Mouse (Mus musculus): ENCODE measurements around the gene Tmem230. TPM values are rescaled to one million over a fixed set of nuclear protein-coding genes. Genes with fewer than 3 reads are reported as not detected.
A peak's percentile ranks its signal among the peaks of the same experiment; 100 is the strongest.
"Not testable (repeated sequence)": the region's sequence is repeated elsewhere in the genome, so short reads cannot be mapped to it uniquely, and the experiment has no call there.

The Tmem230 gene
- total RNA-seq (2022) = 10 to 100 TPM; 25.1 to 30.6 (median 28.4) TPM

DNA sequence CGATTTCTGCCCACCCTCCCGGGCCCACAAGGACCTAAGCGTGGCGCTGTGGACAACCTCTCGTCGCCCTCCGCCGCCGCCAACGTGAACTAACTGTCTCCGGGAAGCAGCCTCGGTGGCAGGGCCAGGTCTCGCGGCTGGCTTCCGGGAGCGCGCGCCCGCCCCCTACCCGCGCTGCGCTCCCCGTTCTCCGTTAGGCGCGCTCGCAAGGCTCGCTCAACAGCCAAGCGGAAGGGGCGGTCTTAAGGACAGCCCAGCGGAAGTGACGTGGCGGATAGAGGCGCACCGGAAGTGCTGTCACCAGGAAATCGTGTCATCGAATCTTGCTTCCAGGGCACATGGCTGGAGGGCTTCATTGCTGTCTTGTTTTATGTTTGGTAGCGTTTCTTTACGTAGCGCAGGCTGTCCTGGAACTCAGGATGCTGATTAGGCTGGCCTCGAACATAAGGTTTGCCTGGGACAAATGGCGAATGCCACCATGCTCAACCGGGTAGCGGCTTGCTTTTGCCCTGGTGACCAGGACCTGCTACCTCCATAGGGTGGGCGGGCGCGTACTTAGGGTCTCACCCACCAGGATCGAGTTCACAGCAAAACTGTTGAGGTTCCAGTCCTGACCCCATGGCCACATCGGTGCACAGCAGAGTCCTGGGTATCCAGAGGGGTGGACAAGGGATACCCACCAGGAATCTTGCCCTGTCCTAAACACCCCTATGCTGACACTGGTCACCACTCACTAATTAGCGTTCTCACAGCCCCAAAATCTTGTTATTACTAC is at the start of gene Tmem230:
Tmem230 (minus strand) TSS at position 269 of the 775 bp plus-strand sequence.
- peak; percentile 92 to 93 for DNase-seq (ENCODE audit: low spot score in 2 of 2)

DNA sequence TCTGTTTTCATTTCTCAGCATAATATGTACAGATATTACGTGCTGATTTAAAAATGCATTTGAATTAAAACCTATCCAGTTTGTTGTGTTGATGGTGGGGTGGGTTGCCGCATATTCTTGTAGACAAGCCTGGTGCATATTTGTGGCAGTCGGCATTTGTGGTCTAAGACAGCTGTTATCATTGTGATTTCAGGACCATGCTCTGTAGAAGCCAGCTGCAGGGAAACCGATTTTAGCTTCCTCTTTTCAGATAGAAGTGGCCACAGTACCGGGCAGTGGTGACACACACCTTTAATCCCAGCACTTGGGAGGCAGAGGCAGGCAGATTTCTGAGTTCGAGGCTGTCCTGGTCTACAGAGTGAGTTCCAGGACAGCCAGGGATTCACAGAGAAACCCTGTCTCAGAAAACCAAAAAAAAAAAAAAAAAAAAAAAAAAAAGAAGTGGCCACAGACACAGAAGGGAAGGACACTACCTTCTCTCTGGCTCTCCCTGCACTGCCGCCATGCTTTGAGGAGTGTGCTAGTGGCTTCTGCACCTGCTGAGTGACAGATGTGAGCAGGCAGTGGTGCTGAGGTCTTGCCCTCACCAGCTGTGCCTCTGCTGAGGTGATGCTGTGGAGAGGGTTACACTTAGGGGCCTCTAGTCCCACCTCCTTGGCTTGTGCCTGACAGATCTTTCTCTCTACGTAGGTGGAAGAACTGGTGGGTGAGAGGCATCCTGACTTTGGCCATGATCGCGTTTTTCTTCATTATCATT is 46.3 kb upstream of the Tmem230 start:
- DNase-seq (ENCODE audit: low spot score in 2 of 2) = no peak

DNA sequence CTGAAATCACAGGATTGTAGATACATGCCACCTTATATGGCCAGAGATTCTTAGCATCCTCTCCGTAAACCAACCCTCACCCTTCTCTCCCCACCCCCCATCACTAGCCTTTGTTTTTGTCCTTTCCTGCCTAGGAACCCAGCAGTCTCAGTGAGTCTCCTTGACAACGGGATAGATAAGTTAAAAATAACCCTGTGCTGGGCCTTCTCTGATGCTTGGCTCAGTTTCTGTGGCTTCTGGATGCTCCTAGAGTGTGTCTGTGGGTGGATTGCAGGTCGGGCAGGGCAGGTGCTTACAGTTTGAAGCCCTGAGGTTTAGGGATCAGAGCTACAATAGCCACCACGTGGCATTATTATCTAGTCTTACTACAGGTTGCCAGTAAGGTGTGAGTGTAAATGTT is 44.5 kb upstream of the Tmem230 start:
- DNase-seq (ENCODE audit: low spot score in 2 of 2) = no peak

DNA sequence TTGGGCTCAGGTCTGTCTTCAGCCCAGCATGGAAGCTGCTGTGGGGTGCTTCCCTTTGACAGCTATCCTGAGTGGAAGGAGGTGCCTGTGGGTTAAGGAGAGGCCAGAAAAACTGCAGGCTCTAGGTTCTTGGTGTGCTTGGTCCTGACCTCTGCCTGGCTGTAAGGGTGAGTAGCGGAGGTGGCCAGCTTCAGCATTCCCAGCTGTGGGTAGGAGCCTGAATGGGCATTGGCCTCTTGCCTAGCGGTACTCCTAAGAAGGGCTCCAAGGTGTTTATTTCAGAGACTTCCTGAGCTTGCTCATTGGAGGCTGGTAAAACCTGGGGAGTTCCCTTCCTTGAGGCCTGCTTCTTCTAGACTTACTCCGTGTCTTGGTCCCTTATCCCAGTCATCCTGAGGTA is 43.7 kb upstream of the Tmem230 start:
- DNase-seq (ENCODE audit: low spot score in 2 of 2) = peak; percentile 46 to 71

DNA sequence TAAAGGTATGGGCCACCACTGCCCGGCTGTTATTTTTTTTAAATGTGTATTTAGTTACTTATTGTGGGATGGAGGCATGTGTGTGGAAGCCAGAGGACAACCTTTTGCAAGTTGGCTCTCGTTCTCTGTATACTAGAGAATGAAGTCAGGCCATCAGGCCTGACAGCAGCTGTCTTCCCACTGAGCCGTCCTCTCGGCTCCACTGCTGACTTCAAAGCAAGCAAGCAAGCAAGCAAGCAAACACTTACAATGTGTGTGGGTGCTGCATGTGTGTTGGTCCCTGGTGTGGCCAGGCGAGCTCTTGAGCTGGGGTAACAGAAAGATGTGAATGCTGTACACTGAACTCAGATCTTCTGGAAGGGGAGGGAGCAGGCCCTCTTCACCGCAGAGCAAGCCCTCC is 43.2 kb upstream of the Tmem230 start:
- DNase-seq (ENCODE audit: low spot score in 2 of 2) = no peak

DNA sequence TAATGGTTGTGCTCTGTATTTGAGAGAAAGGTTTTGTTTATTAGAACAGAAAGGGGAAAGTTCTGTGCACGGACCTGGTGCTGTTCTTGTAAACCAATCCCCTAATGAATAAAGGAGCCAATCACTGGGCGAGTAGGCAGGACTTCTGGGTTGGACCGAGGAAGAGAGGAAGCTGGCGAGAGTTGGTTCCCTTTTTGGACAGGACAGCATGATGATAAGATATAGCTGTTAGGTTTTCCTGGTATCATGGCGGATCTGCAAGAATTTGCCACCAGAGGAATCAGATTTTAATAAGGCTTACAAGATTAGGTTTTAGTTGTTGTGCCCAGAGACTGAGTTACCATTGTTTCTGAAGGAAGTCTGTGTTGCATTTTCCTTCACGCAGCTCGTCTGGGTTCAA is 41.6 kb upstream of the Tmem230 start:
- not testable (repeated sequence) for DNase-seq (ENCODE audit: low spot score in 2 of 2)

DNA sequence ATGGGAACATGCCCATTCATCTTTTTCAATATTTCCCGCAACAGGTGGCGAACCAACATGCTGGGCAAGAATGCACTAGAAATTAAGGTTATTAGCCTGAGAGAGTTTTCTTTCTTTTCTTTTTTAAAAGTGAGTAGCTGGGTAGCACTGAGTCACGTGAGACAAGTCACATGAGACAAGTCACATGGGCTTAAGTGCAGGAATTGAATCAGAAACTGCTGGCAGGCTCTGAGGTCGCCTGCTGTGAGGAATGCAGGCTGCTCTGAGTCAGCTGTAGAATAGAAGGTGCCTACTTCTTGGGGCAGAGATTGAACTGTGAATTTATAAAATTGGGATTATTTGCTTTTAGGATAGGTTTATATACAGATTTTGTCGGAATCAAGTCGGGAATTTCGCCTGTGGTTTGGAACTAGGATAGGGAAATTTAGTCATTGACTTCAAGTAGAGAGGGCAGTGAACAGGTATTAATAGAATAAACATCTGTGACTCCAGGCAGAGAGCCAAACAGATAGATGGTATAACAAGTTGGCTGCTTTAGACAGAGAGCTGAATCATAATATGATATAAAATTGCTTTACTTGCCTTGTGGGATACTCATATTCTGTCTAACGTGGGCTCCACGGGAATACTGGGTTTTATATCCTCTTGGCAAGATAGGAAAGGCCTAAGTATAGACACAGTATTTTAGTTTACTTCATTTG is 38.9 kb upstream of the Tmem230 start:
- DNase-seq (ENCODE audit: low spot score in 2 of 2) = no peak

DNA sequence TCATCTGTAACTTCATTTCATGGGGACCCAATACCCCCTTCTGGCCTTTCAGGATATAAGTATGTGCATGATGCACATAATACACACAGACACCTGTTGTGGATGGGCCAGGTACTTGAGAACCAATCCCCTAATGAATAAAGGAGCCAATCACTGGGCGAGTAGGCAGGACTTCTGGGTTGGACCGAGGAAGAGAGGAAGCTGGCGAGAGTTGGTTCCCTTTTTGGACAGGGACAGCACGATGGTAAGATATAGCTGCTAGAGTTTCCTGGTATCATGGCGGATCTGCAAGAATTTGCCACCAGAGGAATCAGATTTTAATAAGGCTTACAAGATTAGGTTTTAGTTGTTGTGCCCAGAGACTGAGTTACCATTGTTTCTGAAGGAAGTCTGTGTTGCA is 38.1 kb upstream of the Tmem230 start:
- DNase-seq (ENCODE audit: low spot score in 2 of 2) = not testable (repeated sequence)

DNA sequence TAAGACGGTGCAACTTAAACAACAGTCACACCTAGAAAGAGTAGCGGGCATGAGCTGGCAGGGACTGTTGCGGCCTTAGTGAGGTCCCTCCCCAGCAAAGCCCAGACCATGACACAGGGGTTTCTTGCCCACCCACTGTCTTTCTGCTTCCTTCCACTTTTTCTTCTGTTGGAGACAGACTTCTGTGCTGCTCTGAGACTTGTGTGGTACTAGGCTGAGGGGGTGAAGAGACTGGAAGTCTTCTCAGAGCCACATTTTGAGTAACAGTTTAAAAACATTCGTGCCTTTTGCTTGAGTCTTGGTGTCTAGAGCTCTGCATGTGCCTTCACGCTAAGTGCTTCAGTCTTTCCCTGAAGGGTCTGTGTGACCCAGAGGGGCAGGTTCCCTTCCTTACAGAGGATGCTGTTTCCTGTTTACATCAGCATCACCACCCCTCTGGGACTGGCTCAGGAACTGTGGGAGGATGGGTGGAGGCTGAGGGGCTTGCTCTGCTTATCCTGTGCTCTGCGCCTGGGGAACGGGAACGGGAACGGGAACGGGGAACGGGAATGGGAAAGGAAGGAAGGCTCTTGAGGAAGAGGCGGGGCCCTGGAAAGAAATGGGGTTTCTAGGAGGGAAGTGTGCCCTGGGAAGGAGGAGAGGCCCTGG is 37.0 kb upstream of the Tmem230 start:
- no peak for DNase-seq (ENCODE audit: low spot score in 2 of 2)

DNA sequence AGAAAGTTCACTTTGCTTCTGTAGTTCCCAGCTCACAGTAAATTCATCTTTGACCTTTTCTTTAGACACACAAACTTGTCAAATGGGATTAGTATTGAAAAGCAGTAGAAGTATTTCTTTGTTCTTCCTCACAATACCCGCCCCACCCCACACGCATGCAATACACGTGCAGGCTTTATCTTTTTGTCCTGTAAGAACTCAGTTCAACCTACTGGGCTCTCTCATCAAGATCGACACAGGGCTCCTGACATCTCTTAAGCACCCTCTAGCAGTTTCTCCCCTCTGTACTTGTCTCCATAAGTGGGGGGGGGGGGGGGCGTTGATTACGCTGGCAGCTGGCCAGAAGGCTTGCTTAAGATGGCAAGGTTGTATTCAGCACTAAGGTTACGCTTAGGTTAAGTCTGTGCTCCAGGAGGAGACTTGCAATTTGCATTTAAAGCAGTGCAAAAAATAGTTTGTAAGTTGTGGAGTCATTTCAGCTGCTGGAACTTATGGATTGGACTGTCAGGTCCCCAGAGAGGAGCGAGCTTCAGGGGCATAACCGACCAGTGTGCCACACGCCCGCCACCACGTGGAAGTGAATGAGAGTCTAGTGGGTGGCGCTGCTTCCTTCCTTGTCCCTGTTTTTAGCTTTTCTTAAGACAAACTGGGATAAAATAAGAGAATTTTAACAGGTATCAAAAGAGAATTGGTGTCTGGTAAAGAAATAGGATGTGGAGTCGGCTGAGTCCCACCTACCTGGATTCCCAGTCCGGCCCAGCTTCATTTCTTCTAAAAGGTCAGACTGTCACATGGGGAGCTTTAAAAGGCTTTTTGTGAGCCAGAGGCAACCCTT is 35.8 kb upstream of the Tmem230 start:
- no peak for DNase-seq (ENCODE audit: low spot score in 2 of 2)

DNA sequence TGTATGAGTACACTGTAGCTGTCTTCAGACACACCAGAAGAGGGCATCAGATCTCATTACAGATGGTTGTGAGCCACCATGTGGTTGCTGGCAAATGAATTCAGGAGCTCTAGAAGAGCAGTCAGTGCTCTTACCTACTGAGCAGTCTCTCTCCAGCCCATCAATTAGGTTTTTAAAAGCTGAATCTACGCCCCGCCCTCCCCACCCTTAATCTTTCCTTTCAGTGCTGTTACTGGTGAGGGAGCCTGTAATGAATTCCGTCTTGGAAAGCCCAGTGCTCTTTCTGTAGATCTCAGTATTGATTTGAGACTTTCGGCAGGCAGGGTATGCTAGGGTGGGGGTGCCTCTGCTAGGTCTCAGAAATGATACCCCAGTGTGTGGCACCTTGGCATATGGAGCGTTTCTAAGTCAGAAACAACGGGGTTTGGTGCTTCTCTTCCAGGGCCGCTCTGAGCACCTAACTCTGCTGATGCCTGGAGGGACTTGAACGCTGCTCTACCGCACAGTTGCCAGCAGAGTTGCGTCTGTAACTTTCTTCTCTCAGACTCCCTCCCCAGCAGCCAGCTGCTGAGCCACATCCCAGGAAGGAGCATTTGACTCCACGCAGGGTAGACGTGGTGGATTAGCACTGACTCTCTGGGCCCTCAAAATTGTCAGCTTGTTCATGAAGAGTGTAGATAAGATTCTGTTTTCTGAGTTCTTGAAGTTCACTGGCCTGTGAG is 35.0 kb upstream of the Tmem230 start:
- DNase-seq (ENCODE audit: low spot score in 2 of 2) = no peak

DNA sequence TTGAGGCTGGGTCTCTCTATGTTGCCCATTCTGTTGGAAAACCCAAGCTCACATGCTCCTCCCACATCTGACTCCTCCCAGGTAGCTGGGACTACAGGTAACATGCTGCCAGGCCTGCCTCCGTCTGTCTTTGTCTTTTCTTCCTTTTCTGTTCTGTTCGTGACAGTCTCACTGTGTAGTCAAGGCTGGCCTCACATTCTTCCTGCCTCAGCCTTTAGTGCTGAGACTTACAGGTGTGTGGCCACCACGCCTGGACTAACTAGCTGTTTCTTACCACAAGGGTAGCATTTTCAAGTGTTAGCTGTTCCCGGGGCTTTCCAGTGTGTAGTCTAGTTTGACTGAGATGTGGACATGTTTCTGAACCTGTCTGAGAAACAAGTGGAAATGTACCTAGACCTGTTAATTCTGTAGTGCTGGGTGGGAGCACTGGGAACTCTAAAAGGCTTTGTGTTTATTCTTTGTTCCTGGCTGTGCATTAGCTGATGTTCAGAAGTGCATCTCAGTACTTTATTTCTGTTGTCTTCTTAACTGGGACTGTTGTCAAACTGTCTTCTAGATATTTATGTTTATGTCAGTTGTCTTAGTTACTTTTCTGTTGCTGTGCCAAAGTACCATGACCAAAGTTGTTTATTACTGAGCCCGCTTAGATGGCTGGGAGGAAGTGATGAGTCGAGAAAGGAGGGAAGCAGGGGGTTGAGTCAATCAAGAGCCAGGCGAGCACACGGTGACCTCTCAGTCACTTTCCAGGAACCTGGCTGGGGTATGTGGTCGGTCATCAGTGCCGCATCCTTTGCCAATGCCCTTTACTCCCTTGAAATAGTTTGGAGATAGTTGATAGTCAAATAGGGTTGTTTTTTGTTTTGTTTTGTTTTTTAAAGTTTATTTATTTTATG is 34.2 kb upstream of the Tmem230 start:
- no peak for DNase-seq (ENCODE audit: low spot score in 2 of 2)

DNA sequence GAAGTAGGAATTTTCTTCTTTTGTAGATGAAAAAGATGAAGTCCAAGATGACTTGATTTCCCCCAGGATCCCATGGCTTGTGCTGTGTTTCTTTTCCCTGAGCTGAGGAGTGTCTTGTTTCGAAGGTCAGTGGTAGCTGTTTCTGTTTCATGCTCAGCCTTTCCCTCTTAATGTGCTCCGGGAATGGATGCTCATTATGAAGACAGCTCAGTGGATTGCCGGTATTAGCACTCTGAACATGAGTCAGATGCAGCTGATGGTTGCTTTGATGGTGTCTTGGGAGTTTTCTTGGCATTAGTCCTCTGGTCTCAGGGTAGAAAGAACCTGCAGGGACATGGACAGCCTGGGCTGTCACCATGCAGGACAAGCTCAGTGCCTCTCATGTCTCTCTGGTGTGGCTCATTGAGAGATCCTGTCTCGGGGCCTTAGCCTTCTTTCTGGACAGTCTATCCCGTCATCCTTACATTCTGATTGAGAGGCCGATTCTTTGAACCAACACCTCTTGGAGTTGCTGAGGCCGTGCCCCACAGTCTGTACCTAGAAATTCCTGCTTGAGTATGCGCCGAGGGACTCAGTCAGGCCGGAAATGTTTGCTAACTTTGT is 33.0 kb upstream of the Tmem230 start:
- no peak for DNase-seq (ENCODE audit: low spot score in 2 of 2)

DNA sequence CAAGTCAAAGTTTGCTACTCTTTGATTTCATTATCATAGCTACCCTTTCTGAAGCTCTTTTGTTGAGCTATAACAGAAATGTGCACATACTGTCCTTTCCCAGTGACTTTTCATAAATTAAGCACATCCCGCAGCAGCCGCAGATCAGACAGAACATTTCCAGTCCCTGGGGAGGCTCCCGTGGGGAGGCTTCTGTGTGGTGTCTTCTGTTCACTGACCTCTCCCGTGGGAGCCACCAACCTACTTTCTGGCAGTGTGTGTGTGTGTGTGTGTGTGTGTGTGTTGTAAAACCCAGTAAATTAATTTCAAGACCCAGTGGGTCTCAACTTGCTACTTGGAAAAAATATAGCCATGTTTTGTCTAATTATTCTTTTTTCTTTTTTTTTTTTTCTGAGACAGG is 32.4 kb upstream of the Tmem230 start:
- no peak for DNase-seq (ENCODE audit: low spot score in 2 of 2)

DNA sequence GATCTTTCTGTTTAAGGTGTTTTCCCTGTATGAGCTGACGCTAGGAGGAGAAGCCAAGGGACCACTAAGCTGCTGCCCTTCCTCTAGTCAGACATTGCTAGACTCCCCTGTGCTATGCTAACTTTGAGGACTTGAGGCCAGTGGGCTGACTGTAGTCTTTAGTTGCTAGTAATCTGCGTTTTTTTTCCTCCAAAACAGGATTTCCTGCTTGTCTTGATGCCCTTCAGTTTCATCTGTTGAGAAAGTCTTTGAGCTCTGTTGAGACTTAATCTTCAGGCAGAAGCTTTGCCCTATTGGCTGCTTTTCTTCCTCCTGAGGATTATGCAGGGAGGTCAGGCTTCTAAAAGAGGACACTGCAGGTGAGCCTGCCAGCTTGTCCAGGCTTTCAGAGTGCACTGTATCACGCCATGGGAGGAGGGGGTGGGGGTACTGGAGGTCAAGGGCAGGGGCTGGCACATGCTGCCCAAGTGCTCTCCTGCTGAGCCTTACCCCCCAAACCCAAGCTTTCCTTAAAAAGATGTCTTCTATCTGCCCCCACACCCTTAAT is 31.8 kb upstream of the Tmem230 start:
- DNase-seq (ENCODE audit: low spot score in 2 of 2) = no peak

DNA sequence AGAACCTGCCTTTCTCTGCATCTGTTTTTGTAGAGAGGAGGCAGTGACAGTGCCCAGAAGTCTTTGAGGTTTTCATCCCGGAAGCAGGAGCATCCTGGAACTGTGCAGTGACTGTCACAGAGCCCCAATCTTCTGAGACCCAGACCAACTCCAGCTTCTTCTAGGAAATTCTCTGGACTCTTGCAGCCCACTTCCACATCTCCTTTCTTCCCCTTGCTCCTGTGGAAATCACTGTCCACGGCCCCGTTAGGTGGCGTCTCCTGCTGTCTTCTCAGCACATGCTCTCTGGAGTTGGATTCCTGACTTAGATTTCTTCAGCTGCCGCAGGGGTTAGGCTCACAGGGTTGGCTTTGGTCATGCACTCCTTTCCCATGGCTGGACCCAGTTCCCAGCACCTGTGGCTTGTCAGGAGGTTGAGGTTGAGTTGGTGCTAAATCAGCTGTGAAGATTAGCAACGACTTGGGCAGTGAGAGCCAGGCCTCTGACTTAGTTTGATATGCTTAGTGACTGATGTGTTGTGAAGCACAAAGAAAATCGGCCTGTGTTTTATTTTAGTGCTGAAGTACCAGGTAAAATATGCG is 30.8 kb upstream of the Tmem230 start:
- DNase-seq (ENCODE audit: low spot score in 2 of 2) = no peak

DNA sequence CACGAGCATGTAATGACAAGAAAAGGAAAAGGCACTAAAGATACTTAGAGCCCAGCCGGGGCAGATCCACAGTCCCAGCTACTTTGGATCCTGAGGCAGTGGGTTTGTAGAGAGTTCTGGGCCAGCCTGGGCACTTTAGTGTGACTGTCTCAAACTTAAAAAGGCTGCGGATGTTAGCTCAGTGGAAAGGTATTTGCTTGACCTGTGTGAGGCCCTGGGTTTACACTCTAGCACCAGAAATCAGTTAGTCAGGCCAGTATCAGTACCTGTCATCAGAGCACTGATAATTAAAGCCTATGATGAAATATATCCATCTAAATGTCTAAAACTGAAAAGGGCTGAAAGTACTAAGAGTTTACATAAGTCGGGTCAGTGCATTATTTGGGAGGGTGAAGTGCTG is 28.6 kb upstream of the Tmem230 start:
- no peak for DNase-seq (ENCODE audit: low spot score in 2 of 2)

DNA sequence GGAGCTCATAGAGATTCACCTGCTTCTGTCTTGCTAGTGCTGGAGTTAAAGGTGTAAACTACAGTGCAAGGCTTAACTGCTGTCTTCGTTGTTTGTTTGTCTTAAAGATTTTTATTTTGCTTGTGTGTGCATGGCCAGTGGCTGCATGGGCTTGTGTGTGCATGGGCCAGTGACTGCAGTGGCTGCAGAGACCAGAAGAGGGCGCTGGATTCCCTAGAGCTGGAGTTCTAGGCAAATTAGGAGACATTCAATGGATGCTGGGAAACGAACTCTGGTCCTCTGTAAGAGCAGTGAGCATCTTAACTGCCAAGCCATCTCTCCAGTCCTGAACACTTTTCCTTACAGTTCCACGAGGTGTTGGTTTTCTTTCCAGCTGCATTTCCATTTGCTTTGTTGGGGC is 27.9 kb upstream of the Tmem230 start:
- DNase-seq (ENCODE audit: low spot score in 2 of 2) = no peak

All from gastrocnemius, adult 8-10 months (tissue).